Mouse (Mus musculus): ENCODE data around the gene Gramd1b. TPM values are rescaled to one million over a fixed set of nuclear protein-coding genes. Genes with fewer than 3 reads are reported as not detected.

Gene Gramd1b
- polyA plus RNA-seq, 1 experiment from 2014 or later = 2.2 TPM

DNA sequence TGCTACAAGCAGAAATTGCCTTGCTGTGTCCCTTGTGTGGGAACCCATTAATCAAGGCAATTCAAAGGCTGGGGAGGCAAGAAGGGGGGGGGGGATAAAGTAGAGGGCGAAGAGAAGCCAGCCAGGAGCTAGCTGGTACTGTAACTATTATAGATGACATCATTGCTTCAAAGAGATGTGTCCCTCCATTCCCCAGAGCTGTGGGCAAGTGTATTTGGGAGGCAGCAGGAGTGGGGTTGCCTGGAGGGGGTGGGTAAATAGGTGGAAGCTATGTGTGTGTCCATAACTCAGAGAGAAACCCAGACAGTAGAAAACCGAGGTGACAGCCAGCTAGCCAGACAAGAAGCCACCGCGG, 262.5 kb downstream of the Gramd1b start:
- Histone ChIP-seq H3K4me2 (replicated peaks; ENCODE audit: low read depth, low read length) (peak overlapping the region; percentile 56), H3K9me3 (ENCODE audit: low read length) (no peaks in the 10 kb centered on the region), H3K9ac (replicated peaks; ENCODE audit: low read depth) (no peak overlapping the region), H3K4me3 (ENCODE audit: low read depth, low read length) (peak overlapping the region; percentile 34; the same call in 1 of the 2 replicates), H3K27me3 (replicated peaks; ENCODE audit: insufficient read depth, low read length) (0 out of 2 replicates have a peak, but pooled peaks cover 9% of the 10 kb centered on the region), H3K4me1 (ENCODE audit: insufficient read depth, low read depth, low read length) (no peaks in the 10 kb centered on the region; the same call in 1 of the 2 replicates), H3K36me3 (ENCODE audit: insufficient read depth, low read length) (no peaks in the 10 kb centered on the region), H3K27ac (ENCODE audit: low read length) (0 out of 2 replicates have a peak overlapping the region, but pooled peaks have one; percentile 26)
- 0% methylated on average over 4 of the region's 4 CpGs for WGBS
- ATAC-seq (0 out of 2 replicates have a peak, but pooled peaks have one; percentile 10), DNase-seq (ENCODE audit: low spot score) (no peak)
- TF ChIP-seq EP300 (IDR thresholded peaks at IDR 0.05) = no peak

DNA sequence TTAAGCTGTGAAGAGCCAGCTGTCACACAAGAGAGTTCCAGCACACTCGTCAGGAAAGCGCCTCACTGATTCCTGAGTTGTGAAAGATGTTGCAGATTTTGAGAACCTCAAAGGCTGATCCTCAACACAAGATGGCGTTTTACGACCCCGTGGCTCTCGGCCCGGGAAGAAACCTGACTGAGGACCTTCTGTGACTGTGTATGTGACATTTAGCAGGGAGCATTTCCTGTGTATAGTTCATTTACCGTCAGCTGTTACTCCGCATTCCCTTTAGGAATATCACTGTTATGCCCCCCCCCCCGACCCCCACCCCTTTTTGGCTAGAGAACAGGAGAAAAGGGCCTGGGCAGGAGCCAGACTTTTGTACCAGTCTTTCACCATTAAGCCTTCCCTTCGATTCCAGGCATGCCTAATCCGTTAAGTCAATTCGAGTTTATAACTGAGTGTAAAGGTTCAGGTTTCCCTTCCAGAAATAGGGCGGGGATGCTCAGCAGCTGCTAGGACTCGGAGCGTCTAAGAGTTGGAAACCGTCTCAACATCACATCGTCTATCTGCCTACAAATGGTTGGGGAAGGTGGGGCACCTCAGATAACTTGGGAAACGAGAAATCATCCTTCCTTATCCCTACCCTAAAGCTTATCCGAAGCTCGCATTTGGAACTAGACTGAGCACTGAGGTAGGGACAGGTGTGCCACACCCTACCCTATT, 263.0 kb downstream of the Gramd1b start:
- Histone ChIP-seq H3K4me1 (ENCODE audit: insufficient read depth, low read depth, low read length) (no peaks in the 10 kb centered on the region), H3K4me2 (replicated peaks; ENCODE audit: low read depth, low read length) (peak overlapping the region; percentile 56), H3K27me3 (replicated peaks; ENCODE audit: insufficient read depth, low read length) (0 out of 2 replicates have a peak, but pooled peaks cover 9% of the 10 kb centered on the region), H3K27ac (ENCODE audit: low read length) (no peak overlapping the region), H3K4me3 (ENCODE audit: low read depth, low read length) (no peak overlapping the region), H3K9ac (replicated peaks; ENCODE audit: low read depth) (no peak overlapping the region), H3K9me3 (ENCODE audit: low read length) (no peaks in the 10 kb centered on the region), H3K36me3 (ENCODE audit: insufficient read depth, low read length) (no peaks in the 10 kb centered on the region)
- peak; percentile 29 for DNase-seq (ENCODE audit: low spot score)
- TF ChIP-seq CTCF (IDR thresholded peaks at IDR 0.05) = peak; percentile 23; the same call in 1 of the 2 replicates
- TF ChIP-seq EP300 (IDR thresholded peaks at IDR 0.05) = no peak
- no peak for ATAC-seq
- 14% methylated on average over 21 of the region's 21 CpGs for WGBS

DNA sequence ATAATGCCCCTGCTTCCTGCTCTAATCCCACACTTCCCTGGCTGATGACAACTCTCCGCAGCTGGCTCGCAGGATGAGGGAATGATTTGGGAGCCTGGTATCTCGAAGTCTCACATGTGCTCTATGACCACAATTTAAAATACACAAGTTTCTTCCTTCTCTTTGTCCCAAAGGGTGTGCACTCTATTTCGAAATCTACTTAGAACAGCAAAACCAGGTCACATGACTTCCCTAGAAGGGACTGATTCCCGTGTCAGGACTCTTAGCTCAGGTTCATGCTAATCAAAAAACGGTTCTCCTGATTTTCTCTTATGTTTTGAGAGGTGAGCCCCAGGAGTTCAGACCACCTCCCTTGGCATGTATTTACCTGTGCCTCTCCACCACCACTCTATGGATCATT, 267.3 kb downstream of the Gramd1b start:
- no peak for ATAC-seq
- Histone ChIP-seq H3K9ac (replicated peaks; ENCODE audit: low read depth) (no peak overlapping the region), H3K27me3 (replicated peaks; ENCODE audit: insufficient read depth, low read length) (0 out of 2 replicates have a peak, but pooled peaks cover 5% of the 10 kb centered on the region), H3K36me3 (ENCODE audit: insufficient read depth, low read length) (no peaks in the 10 kb centered on the region), H3K4me2 (replicated peaks; ENCODE audit: low read depth, low read length) (no peak overlapping the region), H3K9me3 (ENCODE audit: low read length) (no peaks in the 10 kb centered on the region), H3K4me1 (ENCODE audit: insufficient read depth, low read depth, low read length) (no peaks in the 10 kb centered on the region), H3K4me3 (ENCODE audit: low read depth, low read length) (no peak overlapping the region), H3K27ac (ENCODE audit: low read length) (no peak overlapping the region)
- TF ChIP-seq CTCF (IDR thresholded peaks at IDR 0.05) = no peak
- TF ChIP-seq EP300 (IDR thresholded peaks at IDR 0.05) = no peak
- no peak for DNase-seq (ENCODE audit: low spot score)
- WGBS = 45% methylated on average over 6 of the region's 6 CpGs

DNA sequence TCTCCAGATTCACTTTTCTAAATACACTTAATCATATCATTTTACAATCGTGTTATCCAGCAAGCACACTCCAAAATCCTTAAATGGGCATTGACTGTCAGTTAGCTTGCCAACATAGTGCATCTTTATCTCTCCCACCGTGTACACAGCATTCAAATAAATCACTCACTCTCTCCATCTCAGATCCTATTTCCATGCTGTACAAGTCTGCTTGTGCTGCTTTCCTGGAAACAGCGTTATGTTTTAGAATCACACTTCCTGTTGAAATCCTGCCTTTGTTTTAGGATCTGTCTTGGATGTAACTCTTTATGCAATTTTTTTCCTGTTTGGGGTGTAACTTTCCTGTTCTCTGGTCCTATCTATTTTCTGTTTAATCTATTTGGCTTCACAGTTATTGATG, 278.7 kb downstream of the Gramd1b start:
- Histone ChIP-seq H3K4me2 (replicated peaks; ENCODE audit: low read depth, low read length) (no peak overlapping the region), H3K36me3 (ENCODE audit: insufficient read depth, low read length) (no peaks in the 10 kb centered on the region), H3K9ac (replicated peaks; ENCODE audit: low read depth) (no peak overlapping the region), H3K27ac (ENCODE audit: low read length) (peak overlapping the region; percentile 3; the same call in 1 of the 2 replicates), H3K27me3 (replicated peaks; ENCODE audit: insufficient read depth, low read length) (no peaks in the 10 kb centered on the region), H3K4me3 (ENCODE audit: low read depth, low read length) (no peak overlapping the region), H3K4me1 (ENCODE audit: insufficient read depth, low read depth, low read length) (no peaks in the 10 kb centered on the region), H3K9me3 (ENCODE audit: low read length) (no peaks in the 10 kb centered on the region)
- DNase-seq (ENCODE audit: low spot score) = peak; percentile 57
- 36% methylated on average over 3 of the region's 3 CpGs for WGBS
- no peak for TF ChIP-seq CTCF (IDR thresholded peaks at IDR 0.05)
- TF ChIP-seq EP300 (IDR thresholded peaks at IDR 0.05) = peak; percentile 96
- peak; percentile 79 for ATAC-seq

DNA sequence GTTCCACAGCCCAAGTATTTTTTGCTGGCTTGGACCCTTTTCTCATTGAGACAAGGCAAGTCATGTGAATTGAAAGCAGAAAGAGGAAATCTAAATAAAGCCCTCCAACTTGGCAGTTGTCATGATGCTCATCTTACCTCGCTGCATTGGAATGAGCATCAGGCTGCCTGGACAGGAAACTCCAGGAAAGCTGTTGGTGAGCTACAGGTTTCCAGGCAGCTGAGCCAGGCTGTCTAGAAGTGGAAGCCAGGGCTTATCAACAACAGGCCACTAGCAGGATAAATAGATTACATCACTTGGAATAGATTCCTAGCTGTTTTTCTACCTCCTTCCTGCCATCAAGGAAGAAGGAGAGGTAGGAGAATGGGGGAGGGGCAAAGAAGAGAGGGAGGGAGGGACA, 282.1 kb downstream of the Gramd1b start:
- Histone ChIP-seq H3K4me1 (ENCODE audit: insufficient read depth, low read depth, low read length) (no peaks in the 10 kb centered on the region), H3K27me3 (replicated peaks; ENCODE audit: insufficient read depth, low read length) (no peaks in the 10 kb centered on the region), H3K9me3 (ENCODE audit: low read length) (no peaks in the 10 kb centered on the region), H3K36me3 (ENCODE audit: insufficient read depth, low read length) (no peaks in the 10 kb centered on the region), H3K27ac (ENCODE audit: low read length) (no peak overlapping the region), H3K4me2 (replicated peaks; ENCODE audit: low read depth, low read length) (no peak overlapping the region), H3K4me3 (ENCODE audit: low read depth, low read length) (no peak overlapping the region), H3K9ac (replicated peaks; ENCODE audit: low read depth) (no peak overlapping the region)
- WGBS = 32% methylated on average over 1 of the region's 1 CpGs
- DNase-seq (ENCODE audit: low spot score) (no peak), ATAC-seq (peak; percentile 50)
- TF ChIP-seq CTCF (IDR thresholded peaks at IDR 0.05) (no peak), EP300 (IDR thresholded peaks at IDR 0.05) (peak; percentile 72)

DNA sequence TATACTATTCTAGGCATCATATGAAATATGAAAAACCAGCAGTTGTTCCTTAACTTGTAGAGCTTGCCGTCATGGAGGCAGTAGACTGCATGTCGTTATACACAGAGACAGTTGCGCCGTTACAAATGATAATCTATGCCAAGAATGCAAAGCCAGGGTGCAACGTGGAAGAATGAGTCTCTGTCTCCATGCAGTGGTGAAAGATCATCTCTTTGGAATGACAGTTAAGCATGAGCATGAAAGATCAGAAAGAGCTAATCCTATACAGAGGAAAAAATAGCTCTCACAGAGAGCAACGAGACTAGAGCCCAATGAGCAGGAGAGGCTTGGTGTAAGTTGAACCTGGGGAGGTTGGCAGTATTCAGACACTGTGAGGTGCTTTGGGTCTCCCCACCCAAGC, 284.5 kb downstream of the Gramd1b start:
- Histone ChIP-seq H3K4me1 (ENCODE audit: insufficient read depth, low read depth, low read length) (0 out of 2 replicates have a peak, but pooled peaks cover 2% of the 10 kb centered on the region), H3K27me3 (replicated peaks; ENCODE audit: insufficient read depth, low read length) (no peaks in the 10 kb centered on the region), H3K36me3 (ENCODE audit: insufficient read depth, low read length) (no peaks in the 10 kb centered on the region), H3K4me2 (replicated peaks; ENCODE audit: low read depth, low read length) (no peak overlapping the region), H3K9me3 (ENCODE audit: low read length) (no peaks in the 10 kb centered on the region), H3K4me3 (ENCODE audit: low read depth, low read length) (no peak overlapping the region), H3K27ac (ENCODE audit: low read length) (no peak overlapping the region), H3K9ac (replicated peaks; ENCODE audit: low read depth) (no peak overlapping the region)
- TF ChIP-seq EP300 (IDR thresholded peaks at IDR 0.05) = no peak
- TF ChIP-seq CTCF (IDR thresholded peaks at IDR 0.05) = no peak
- ATAC-seq = no peak
- DNase-seq (ENCODE audit: low spot score) = no peak
- 74% methylated on average over 6 of the region's 6 CpGs for WGBS
